Mouse (Mus musculus): ENCODE data around the gene Gm9913.

GRCm38 (mm10) chr2:125464036-125464435 lies 40.9 kb upstream of the Gm9913 start:
- no peak for TF ChIP-seq CTCF (conservative IDR thresholded peaks at IDR 0.05; ENCODE audit: insufficient read depth, insufficient read length, low read depth, low read length)
- TF ChIP-seq POLR2A (IDR thresholded peaks at IDR 0.05; ENCODE audit: low read depth, low read length): no peak
